Mouse (Mus musculus) cerebellum, postnatal 36 days (tissue): ENCODE results near the gene Mtcl1.
"Not testable (repeated sequence)": the region's sequence is repeated elsewhere in the genome, so short reads cannot be mapped to it uniquely, and the experiment has no call there.

Source experiments
- DNase-seq, 2 experiments: peaks; one replicate each; pipeline ENCODE4 v3.0.0; 2021 to 2022; ENCODE audit warnings: mixed read lengths in 2 of 2

Gene Mtcl1

DNA sequence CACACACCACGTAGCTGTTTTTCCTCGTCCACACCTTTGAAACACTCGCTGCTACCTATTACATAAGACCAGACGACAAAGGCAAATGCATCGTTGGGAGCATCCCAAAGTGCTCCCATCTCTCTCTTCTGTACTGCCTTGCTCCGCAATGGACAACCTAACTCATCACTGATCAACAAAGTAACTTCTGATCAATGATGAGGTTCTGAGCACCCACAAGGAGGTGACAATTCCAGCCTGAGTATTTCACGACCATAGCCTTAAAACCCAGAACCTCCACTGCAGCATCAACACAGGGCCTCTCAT is 2.6 kb downstream of the Mtcl1 start:
- peak; percentile 41 to 62 for DNase-seq

DNA sequence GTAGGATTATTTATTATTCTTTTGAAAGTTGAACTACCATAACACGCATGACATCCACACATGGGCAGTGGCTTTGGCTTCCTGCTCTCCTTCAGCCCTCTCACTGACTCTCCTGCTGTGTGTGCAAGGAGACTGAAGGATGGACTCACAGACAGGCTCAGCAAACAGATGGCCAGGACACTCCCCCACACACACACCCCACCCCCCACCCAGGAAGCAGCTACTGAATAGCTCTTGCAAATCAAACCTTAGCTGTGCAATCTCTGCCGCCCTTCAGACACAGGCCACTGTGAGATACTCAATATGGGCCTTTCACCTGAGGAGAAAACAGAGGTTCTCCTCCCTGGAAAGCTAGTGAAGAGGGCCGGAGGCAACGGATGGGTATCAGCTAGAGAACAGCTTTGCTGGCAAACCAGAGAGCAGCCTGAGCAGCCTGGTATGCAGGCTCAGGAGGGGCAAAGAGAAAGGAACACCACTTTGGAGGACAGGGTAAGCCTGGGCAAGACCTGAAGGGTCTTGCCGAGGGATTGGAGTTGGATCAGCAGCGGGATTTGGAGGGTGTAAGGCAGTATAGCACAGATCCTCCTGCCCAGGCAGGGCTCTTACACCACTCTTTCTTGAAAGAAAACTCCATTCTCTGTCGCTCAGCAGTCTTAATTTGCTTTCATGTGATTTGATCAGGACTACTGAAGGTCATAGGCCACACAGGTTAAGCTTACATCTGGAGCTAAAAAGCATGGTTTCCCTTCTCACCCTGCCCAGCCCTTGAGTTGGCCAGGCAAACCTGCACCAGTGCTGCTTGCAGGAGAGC is 3.1 kb downstream of the Mtcl1 start:
- peak; percentile 39 to 50 for DNase-seq

DNA sequence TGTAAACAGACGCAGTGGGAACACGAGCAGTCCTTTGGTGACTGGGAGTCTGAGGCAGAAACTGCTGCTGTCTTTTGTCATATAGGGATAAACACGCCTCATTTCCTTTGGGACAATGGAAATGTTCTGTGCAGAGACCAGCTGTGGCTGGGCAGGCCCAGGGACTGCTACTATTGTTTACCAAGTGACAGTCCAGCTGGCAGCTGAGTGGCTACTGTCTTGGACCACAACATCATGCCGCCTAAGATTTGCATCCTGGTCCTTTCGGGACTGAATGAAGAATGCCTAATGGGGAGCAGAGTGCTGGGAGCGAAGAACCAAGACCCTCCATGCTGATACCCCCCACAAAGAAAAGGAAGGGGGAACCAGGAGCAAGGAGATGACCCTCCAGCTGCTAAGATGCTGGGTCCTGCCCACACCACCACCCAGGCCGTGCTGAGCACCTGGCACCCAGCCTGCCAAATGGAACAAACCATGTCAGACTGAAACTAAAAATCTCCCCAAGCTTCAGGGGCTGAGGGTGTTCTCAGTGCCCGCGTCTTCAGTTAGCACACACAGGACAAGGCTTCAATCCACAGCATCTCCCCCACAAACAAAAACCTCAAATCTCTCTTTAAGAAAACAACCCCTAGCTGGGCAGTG is 5.4 kb downstream of the Mtcl1 start:
- peak in 1 of 2 experiments; percentile 43 for DNase-seq

DNA sequence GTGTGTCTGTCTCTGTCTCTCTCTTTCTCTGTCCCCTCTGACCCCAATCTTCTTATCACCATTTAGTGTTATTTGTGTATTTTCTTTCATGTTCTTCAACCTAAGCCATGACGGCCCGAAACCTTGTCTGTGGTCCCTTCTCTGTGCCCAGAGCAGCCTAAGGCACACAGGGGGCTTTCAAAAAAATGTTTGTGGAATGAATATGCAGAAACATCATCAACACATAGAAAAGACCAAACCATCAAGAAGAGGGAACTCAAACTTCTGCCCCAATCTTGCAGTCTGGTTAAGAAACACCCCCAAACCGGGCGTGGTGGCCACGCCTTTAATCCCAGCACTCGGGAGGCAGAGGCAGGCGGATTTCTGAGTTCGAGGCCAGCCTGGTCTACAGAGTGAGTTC is 9.7 kb downstream of the Mtcl1 start:
- no peak for DNase-seq

DNA sequence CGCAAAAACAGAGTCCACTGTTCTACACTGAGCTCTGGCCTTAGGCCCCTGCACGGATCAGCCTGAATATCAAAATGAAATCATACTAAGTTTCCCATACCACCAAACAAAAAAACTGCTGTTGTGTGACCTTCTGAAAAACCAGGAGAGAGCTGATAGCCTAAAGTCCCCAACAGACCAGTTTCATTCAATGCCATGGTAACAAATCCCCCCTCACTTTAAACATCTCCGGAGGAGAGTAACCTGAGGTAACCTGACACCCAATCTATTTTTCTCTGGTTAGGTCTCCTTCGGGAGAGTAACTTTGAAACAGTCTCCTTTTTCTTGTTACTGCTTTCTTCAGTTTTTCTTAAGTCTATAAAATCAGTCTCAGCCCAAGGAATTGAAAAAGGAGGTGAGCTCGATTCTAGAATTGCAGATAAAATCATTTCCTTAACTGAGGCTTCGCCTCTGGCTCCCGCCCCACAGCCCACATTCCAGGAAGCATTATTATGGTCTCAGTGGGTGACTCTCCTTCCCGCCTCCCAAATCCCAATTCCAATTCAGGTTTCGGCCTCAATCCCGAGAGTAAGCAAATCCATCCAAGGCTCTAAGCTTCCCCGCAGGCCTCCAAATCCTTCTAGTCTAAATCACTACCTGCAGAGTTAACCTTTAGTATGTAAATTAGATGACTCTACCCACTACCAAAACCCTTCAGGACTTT is 10.3 kb downstream of the Mtcl1 start:
- DNase-seq, result no peak

DNA sequence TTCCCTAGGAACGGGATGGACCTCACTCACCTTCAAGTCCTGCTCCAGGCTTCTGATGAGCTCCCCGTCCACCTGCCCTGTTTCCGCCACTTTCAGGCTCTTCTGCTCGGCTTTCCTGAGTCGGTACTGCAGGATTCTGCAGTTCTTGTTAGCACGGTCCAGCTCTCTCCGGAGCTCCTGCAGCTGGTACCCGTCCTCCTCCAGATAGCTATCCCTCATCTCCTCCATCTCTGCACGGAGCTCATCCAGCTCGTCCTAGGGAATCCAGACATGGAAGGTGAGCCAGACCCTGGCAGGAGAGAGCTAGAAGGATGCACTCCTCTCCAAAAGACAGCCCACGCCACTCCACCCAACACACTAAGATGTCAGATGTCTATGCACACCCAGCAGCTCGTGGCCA is 11.4 kb downstream of the Mtcl1 start:
- peak; percentile 46 to 54 for DNase-seq

DNA sequence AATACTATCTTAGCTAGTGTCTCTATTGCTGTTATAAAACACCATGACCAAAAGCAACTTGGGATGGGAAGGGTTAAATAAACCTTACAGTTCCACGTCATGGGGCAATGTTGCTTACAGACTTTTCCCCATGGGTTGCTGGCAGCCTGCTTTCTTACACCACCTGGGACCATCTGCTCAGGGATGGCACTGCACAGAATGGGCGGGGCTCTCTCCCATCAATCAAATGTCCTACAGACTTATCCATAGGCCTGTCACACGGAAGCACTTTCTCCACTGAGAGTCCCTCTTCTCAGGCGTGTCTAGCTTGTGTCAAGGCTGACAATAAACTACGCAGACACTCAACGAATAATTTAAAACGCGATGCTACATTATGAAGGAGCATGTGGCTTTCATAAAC is 12.7 kb downstream of the Mtcl1 start:
- peak; percentile 92 to 95 for DNase-seq

DNA sequence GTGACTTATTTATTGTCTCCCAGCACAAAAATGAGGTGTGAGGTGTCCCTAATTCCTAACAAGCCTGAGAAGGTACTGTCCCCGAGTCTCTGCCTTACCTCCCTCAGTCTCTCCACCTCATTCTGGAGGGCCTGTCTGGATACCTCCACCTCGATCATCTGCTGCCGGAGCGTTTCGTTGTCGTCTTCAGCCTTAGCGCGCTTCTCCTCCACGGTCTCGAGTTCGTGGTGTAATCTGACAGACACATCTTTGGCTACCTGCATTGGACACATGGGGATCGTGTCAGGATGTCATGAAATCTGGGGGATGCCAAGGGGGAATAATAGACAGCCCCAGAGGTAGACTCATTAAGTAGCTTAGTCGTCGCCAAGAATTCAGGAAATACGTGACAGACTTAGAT is 13.6 kb downstream of the Mtcl1 start:
- DNase-seq, result no peak

DNA sequence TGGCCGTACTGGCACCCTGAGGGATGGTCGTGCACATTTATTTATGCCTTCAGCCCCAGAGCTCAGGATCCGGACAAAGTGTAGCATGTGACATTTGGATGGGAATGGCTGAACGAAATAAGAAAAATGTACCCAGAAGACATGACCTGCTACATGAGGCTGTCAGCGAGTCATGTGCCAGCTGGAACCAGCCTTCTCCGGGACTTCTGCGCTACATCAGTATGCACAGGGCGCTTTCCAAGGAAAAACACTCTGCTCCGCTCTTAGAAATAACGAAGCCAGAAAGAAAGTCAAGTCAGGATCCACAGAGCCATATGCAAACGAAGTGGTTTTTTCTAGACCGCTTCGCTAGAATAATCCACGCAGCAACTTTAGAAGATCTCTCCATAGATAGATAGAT is 14.5 kb downstream of the Mtcl1 start:
- peak; percentile 63 to 67 for DNase-seq

DNA sequence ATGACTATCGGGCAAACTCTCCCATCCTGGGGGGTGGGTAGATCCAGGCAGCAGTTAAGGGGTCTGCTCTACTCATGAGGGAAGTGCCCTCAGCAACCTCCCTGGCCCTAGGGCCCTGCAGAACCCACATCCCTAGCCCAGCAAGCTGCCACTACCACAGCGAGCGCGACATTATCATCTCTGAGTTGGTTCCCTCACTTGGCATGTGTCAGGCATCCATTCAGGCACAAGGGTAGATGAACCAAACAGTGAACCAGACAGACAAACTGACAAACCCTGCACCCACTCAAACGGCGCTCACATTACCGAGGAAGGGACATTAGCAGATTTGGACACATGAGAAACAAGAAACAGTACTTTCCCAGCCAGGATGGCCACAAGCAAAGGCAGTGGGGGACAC is 15.0 kb downstream of the Mtcl1 start:
- DNase-seq, result no peak

DNA sequence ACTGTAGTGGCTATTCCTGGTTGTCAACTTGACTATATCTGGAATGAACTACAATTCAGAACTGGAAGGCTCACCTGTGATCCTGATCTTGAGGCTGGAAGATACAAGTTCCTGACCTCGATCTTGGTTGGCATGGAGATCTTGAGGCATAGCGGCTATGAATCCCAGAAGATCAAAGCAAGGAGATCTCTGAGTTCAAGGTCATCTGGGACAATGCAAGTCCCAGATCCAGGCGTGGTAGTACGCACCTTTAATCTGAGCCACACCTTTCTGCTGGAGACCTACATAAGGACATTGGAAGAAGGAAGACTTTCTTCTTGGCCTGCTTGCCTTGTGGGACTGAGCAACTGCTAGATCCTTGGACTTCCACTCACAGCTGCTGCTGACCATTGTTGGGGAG is 24.9 kb downstream of the Mtcl1 start:
- DNase-seq, result not testable (repeated sequence)

DNA sequence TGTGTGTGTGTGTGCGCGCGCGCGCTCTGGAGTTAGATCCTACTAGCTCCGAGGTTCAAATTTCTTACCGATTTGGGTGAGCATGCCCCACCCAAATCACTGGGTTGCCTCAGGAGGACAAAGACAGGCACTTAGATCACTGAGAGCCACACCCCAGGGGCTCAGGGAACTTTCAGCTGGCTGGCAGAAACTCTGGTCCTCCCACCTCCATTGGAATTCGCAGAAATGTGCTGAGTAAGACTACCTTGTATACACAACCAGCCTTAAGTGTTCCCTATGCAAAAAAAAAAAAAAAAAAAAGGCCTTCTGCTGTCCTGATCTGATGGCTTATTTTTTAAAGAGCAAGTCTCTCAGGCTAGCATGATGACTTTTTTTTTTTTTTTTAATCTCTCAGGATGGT is 30.1 kb downstream of the Mtcl1 start:
- DNase-seq, result no peak

DNA sequence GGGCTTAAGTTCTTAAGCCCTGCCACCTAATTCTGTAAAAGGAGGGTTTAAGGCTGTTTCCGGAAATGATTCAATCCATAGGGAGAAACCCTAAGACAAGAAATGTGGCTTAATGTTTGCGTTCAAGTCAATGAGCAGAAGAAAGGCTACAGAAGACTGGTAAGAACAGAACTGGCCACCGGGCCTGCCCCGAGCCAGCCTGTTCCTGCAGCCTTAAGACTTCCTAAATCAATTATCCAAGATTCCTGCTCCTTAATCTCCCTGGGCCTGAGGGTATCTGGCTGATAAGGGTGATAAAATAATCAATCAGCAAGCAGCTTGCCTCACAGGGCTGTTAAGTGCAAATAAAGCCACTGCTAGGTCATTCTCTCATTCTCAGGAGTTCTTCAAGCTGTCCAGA is 31.8 kb downstream of the Mtcl1 start:
- DNase-seq, result no peak

DNA sequence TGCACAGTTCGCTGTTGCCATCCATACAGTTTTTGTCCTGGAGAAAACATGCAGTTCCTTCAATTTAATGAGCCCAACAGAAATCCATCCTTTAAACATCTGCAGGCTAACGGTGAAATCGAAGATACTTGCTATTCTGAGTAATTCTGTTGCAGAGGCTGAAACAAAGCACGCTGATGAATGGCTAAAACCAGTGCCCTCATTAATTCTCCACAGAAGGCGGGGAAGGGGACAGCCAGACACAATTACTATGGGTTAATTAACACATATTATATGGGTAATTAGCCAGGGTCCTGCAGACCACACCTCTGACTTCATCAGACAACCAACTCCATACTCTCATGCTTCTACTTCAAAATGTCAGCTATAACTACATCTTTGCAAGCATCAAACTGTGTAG is 32.2 kb downstream of the Mtcl1 start:
- DNase-seq, result no peak

DNA sequence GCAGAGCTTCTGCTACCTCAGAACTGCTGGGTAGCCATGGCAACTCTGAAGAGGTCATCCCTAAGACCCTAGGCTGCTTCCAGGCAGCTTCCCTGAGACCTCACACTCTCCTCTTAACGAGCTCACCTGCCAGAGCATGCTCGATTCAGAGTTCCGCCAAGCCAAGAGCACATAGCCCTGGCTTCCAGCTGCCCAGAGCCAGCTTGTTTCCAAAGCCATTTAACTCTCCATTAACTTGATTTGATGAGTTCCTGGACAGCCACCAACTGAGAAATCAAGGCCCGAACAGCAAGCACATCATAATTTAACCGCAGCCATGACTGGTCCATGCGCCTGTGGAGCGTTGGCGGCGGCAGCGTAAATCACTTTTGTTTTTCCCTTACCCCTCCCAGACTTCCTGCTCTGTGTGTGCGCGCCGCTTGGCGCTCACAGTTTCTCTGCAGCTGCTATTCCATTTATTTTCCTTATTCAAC is 32.7 kb downstream of the Mtcl1 start:
- no peak for DNase-seq

DNA sequence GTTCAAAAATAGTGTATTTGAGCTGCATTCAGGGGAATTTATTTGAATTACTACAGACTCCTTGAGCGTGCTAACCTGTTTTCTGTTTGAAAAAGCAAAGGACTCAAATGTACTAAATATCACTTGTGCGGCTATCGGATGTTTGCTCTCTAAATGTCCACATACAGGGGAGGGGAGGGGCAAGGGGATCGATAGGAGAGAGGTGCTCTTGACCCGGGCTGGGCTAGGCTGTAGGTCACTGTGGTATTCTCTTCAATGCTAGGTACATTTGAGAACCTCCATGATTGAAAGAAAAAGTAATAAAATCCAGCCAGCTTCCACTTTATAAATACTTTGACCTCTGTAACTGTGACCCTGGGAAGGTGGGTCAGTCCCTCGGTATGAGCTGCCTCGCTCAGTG is 33.1 kb downstream of the Mtcl1 start:
- no peak for DNase-seq

DNA sequence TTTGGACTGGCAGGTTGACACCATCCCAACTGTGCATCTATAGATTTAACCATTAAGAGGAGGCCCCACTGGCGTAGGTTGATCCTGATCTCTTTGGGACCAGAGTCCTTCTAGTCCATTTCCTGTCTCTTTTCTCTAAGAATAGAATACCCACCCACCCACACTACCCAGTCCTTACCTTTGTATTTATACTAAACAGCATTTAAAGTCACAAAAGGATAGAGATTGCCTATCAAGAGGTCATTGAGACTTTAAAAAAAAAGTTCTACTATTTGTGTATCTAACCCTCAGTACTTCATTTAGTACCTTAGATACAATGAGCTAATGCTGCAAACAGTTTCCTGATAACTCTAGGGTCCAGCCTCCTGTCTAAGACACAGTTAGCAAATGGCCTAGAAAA is 35.2 kb downstream of the Mtcl1 start:
- no peak for DNase-seq

DNA sequence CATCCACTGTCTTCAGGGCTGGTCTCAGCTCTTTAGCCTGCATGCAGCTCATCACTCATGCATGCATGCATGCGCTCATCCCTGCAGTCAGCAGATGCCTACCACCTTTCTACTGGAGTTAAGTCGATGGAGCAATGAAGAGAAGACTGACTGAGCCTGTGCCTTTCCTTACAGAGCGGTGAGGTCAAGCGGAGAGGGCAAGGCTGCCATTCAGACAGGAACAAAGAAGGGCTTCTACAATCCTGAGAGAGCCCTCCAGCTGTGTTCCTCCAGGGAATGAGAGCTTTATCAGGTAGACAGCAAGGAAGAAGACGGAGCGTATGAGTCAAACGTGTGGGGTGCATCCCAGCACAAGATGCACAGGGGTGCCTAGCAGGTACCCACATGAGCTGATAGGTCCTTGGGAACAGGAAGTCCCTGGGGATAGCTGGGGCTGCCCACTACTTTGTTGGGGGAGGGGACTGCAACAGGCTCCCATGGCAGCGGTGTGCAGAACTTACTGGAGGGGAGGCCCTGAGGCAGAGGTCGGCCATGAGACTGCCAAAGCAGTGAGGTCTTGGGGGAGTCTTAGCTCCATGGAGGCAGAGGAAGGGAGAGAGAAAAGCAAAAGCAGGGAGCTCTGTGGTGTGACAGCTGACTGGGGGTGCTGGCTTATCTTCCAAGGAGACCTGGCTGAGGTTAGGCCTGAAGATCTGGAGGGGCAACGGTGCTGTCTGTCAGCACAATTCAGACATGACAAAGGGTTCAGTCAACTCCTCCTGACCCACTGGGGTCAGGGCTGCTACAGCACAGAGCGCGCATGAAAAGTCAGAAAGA is 37.2 kb downstream of the Mtcl1 start:
- no peak for DNase-seq

DNA sequence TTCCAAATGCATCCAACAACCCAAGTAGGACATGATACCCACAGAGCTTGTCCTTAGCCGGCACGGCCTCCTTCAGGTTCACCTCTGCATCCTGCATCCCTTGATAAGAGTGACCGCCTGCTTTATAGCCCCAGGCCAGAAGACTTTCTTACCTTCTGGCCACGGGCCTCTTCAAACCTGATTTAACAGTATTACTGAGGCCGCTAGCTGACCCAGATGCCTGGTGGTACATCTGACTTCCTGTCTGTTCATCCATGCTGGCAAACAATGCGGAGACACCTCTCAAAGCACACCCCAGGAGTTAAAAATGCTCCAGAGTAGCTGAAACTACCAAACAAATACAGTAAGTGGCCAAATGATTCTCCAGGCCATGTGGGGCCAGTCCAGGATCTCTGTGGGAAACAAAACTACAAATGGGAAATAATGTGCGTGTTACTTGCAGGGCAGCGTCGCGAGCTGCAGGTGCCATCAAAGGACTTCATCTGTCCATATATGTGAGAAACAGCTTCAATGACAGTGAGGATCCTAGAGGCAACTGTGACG is 38.6 kb downstream of the Mtcl1 start:
- no peak for DNase-seq

DNA sequence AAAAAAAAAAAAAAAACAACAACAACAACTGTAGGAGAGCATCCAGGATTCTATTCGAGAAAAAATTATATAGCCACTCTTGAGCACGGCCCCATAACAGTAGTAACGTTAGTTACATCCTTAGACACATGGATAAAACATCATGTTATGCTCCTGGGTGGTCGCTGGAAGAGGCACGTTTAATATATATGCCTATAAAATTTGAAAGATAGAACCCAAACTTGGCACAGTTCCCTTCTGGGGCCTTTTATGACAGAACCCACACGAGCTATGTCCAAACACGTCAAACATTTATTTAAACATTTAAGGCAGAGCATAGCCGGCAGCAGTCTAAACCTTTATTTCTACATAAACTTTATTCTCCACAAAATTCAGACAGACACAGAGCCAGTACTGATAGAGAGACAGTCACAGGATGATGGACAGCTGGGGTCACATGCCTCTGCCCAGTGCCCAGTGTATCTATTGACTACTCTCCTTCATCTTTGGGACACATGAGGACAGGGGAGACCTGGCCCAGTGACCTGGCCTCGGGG is 40.4 kb downstream of the Mtcl1 start:
- DNase-seq, result no peak

DNA sequence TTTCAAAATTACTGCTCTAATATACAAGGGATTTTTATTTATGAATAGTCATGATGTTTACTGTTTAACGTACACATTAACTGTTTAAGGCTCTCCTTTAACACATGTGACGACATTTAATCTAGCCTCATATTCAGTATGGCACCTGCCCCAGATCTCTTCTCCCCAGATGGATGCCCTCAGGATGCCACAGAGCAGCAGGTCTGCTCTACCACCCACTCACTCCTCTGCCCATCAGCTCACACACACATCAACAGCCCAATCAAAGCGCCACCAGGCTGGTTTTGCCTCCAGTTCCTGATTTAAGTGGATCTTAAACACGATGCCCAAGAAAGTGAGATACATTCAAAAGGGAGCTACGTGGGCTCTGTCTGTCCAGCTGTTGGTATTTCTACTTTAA is 41.1 kb downstream of the Mtcl1 start:
- DNase-seq, result no peak

DNA sequence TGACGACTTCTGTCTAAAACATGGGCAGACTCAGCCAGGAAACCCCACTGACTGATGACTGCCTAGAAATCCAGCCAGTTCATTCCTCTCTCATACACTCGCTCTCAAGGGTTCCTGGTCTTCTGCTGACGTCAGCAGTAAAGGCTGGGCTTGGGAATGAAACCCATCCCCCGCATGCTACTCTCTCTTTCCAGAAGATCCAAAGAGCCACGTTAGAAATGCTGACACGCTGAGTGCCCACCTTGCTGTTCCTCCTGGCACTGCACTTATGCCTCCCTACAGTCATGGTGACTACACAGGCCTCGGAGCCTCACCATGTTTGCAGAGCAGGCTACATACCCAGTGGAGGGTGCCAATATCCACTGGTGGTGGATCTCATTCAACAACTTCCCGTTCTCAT is 41.7 kb downstream of the Mtcl1 start:
- DNase-seq, result no peak

DNA sequence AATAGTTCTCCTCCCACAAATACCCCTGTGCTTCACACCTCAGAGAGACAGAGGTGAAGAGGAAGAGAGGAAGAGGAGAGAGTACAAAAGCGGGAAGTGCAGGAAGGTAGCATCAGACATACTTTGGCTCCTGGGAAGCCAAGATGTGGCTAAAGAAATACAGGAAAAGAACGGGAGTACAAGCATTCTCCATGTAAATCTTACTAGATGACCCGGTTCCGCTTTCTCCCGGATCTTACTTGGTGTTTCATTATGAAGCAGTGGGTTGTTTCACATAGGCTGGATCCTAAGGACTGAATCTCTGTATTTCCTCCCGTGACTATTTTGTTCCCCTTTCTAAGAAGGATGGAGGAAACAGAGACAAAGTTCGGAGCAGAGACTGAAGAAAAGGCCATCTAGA is 43.9 kb downstream of the Mtcl1 start:
- no peak for DNase-seq
